Mouse (Mus musculus) monocyte, adult 5-6 weeks (primary cell): Measurements from ENCODE around the gene Spire2. TPM values are rescaled to one million over a fixed set of nuclear protein-coding genes. Genes with fewer than 3 reads are reported as not detected.

Experiments used
- ATAC-seq: fragments of 153-309, 156-312 bp; replicated peaks from 2 replicates; pipeline ENCODE4 v1.8.0; 2017; ENCODE audit warnings: mild to moderate bottlenecking; ENCODE audit not compliant: low TSS enrichment, insufficient number of reproducible peaks, severe bottlenecking, poor library complexity, low FRiP score
- total RNA-seq: library from RNA; stranded (forward); fragments of 200-1000, 200-491, 200-594 nt; gene quantifications from 3 replicates; pipeline ENCODE4 v1.2.3, GENCODE M21; 2017

The Spire2 gene
- total RNA-seq, 1 experiment from 2014 or later: not detected

- ATAC-seq: no peak
Observed at GRCm38 (mm10) chr8:123331301-123331700, 1.2 kb upstream of the Spire2 start.

DNA sequence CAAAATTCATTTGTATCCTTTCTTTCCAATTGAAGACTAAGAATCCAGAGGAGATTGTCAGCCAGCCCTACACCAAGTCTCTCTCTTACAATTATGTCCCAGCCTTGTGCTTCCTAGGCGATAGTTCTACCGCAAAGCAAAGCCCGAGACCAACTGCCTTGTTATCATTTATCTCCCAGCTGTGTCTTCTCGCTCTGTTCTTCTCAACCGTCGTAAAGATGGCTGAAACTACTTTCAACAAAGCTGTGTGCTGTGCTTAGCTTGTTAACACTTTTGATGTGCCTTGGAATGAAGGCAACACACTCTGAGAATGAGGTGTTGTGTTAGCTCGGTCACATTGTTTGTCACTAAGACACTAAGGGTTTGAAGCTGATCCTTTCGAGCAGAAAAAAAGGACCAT lies 703 bp upstream of the Spire2 start:
- no peak for ATAC-seq

- no peak for ATAC-seq
Observed at GRCm38 (mm10) chr8:123333091-123333587, 626 bp downstream of the Spire2 start.

DNA sequence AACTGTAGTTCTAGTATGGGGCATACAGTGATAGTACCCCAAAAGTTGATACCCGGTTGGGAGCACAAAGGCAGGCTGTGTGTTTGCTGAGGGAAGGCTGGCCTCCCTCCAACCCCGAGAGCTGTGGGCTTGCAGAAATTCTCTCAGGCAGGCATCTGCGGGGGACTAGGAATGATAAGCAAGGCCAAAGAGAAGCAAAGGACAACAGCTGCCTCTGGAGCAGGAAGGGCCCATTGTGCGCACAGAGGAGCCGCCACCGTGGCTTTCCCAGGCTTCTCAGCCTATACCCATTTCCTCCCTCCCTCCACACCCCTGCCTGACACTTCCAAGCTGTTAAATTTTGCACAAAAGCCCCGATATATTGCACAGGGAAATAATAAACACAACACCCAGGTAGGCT lies 1.4 kb downstream of the Spire2 start:
- no peak for ATAC-seq

- no peak for ATAC-seq
Observed at GRCm38 (mm10) chr8:123334467-123334866, 2.0 kb downstream of the Spire2 start.

DNA sequence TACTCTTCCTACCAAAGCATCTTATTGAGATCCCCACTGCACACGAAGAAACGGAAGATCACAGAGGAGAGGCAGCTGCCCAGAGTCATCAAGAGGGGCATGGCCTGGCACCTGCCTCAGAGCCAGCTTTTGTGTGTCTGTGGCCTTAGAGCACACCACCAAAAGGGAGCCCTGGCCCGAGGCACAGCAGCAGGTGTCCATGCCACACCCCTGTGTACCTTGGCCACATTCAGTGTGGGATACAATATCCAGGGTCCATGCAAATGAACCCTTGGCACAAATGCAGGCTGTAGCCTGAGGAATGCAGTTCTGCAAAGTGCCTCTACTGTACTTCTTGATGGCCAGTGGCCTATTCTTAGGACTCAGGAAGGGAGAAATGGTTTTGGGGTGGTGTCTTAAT lies 5.0 kb downstream of the Spire2 start:
- no peak for ATAC-seq

- ATAC-seq: no peak
Observed at GRCm38 (mm10) chr8:123340071-123340470, 7.6 kb downstream of the Spire2 start.

DNA sequence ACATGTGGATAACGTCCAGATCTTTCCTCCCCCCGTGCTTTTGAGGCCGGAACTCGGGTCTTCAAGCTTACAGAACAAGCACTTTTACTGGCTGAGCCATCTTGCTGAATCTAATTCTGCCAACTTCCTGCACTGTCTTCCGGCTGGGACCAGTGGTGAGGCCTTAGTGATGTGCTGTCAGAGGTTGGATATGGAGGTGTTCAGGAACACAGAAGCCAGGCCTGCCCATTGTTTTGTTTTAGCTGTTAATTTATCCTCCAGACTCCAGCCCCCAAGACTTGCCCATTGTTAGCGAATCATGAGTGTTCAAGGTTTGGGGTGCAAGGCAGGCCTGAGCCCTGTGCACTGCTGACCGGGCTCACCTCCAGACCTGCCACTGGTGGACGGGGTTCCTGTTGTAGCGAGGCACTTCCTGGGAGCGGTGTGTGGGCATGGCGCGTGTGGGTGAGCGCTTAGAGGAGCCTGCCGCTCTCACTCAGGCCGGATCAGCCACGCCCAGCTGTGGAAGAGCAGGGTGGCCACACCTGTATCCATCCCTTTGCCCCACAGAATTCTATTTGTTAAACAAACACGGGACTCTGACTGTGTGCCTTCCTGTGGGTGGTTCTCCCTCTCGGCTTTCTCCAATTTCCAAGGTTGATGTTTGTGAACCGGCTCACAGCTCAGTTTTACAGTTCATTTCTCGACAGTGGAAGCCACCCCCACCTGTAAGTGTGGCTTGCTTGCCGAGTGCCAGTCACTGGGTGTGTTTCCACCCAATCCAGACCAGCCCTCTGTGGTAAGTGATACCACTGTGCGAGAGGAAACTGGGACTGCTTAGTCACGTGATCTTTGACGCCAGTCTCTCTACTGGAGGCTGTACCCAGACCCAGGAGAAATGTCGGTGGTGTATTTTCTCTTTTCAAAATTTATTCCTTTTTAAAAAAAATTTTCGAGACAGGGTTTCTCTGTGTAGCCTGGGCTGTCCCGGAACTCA lies 8.8 kb downstream of the Spire2 start:
- ATAC-seq: no peak

GRCm38 (mm10) chr8:123342253-123342652 lies 9.7 kb downstream of the Spire2 start:
- peak; percentile 52; the same call in 1 of the 2 replicates for ATAC-seq

DNA sequence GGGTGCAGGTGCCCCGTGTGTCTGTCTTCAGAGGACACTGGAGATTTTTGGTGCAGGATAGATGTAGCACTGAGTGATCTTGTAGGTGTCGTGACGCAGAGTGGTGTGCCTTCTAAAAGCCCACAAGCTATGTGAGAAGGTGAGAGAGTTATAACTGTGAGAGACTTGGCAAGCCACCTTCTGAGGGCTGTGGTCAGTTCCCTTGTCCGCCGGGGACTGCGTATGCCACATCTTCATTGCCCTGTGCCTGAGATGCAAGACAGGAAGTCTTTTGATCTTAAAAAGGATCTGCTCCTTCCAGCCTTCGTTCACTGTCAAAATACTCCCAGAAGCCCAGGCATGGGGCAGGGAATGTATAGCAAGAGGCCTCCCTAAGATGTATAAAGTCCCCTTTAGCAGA lies 10.4 kb downstream of the Spire2 start:
- ATAC-seq: no peak

GRCm38 (mm10) chr8:123343422-123343821 lies 10.9 kb downstream of the Spire2 start:
- peak; percentile 38; the same call in 1 of the 2 replicates for ATAC-seq

DNA sequence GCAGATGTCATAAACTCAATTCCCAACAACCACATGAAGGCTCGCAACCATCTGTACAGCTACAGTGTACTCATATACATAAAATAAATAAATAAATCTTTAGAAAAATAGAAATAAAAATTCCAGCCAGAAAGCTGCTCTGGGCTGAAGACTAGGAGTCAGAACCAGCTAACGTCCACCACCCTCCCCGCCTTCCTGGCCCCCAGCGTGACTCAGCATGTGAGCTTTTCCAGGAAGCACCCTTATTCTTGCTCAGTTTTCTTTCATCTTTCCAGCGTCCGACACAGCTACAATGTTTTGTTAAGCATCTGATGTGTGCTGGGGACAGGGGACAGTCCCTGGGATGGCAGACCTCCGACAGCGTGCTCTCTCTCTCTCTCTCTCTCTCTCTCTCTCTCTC lies 12.6 kb downstream of the Spire2 start:
- ATAC-seq: no peak

DNA sequence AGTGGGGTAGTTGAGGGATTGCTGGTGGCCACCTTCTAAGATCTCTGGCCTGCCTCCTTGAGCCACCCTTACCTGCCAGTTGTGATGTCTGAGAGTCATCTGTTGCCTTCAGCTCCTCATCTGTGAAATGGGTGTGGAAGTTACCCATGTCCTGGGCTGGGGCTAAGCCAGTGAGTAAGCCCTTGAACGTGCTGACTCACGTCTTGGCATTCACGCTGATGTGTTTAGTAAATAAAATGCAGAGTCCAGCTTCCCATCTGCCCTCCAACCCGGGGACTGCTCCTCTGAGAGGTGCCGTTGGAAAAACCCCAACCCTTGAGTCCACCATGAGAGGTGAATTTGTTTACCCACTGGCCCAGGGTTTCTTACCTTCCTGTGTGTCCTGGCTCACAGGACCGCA lies 13.3 kb downstream of the Spire2 start:
- no peak for ATAC-seq

DNA sequence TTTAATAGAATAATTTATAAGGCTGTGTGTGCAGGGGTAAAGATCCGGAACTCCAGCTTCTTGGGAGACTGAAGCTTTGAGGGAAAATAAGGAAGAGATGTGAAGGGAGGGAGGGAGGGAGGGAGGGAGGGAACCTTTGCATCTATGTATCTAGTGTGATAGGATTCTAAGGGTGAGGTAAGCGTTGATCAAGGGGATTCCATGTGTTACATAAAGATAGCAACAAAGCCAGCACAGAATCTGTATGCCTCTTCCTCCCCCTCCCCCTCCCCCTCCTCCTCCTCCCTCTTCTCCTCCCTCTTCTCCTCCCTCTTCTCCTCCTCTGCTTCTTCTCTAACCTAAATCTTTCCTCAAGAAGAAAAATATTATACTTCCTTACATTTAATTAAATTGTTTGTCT lies 14.8 kb downstream of the Spire2 start:
- no peak for ATAC-seq

- ATAC-seq: no peak
Observed at GRCm38 (mm10) chr8:123348237-123348843, 15.8 kb downstream of the Spire2 start.

DNA sequence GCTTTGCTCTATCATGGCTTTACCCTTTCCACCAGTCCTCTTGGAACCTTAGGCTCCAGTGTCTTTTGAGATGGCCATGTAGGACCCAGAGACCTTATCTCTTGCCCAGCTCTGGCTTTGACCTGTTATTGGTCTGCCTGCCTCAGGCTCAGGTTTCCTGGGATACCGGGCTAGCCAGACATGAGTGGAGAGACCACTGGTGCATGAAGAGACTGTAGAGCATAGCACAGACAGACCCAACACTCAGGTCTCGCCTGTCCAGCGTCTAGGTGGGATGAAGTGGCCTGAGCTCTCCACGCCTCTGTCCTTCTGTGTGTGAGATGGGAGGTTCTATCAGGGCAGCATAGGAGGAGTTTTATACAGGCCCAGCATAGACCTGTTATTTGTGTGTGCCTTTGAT lies 16.6 kb downstream of the Spire2 start:
- no peak for ATAC-seq

- no peak for ATAC-seq
Observed at GRCm38 (mm10) chr8:123352118-123352517, 19.6 kb downstream of the Spire2 start.

GRCm38 (mm10) chr8:123352786-123353185 lies 20.3 kb downstream of the Spire2 start:
- ATAC-seq: no peak

DNA sequence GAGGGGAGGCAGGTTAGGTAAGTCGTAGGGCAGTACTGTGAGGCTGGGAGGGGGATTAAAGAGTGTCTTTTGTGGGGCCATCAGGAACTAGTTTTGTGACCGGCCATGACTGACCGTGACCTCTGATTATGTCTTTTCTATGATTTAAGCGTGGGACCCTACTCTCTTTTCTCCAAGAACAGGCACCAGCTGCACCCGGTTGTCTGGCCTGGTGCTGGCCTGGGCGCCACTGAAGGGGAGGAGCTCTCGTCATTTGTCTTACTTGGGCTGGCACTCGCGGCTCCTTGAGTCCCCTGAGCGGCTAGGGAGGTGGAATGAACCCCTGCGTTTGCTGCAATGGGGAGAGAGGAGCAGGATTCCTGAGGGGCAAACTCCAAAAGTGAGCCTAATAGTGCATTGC lies 20.7 kb downstream of the Spire2 start:
- no peak for ATAC-seq
